Mouse (Mus musculus) MEL (cell line): ENCODE results near the gene Lgals3. TPM values are rescaled to one million over a fixed set of nuclear protein-coding genes. Genes with fewer than 3 reads are reported as not detected.

ENCODE experiments used
- DNase-seq: peaks from one replicate; pipeline ENCODE4 v3.0.0; 2011; ENCODE audit warnings: low read depth, low spot score
- H3K27ac ChIP-seq: 2 replicates; pipeline ENCODE4 v1.5.1; 2012; ENCODE audit warnings: low read depth, mild to moderate bottlenecking, control low read depth, low read length, moderate library complexity; ENCODE audit not compliant: control insufficient read depth
- H3K27me3 ChIP-seq, 2 experiments: fragments of 150-350 bp in 1 of 2; sonication (generic) in 1 of 2; 2 replicates each; pipeline ENCODE4 v1.6.1; 2012; ENCODE audit warnings: low read length in 2 of 2, mild to moderate bottlenecking in 2 of 2, improper control_type of control experiment in 1 of 2, moderate library complexity in 1 of 2; ENCODE audit not compliant: insufficient read depth in 2 of 2, control insufficient read depth in 1 of 2
- H3K36me3 ChIP-seq, 2 experiments: 2 replicates each; pipeline ENCODE4 v1.6.1; 2012 to 2014; ENCODE audit warnings: low read length in 2 of 2, improper control_type of control experiment in 1 of 2, inconsistent platforms in 1 of 2, mild to moderate bottlenecking in 1 of 2; ENCODE audit not compliant: insufficient read depth in 2 of 2, control insufficient read depth in 1 of 2
- H3K4me1 ChIP-seq, 2 experiments: fragments of 150-350 bp in 1 of 2; sonication (generic) in 1 of 2; 2 replicates each; pipeline ENCODE4 v1.6.1; 2012; ENCODE audit warnings: low read length in 2 of 2, improper control_type of control experiment in 1 of 2, mild to moderate bottlenecking in 1 of 2; ENCODE audit not compliant: insufficient read depth in 2 of 2, control insufficient read depth in 1 of 2
- H3K4me3 ChIP-seq, 2 experiments: fragments of 150-350 bp in 1 of 2; sonication (generic) in 1 of 2; 2 replicates each; pipeline ENCODE4 v1.5.1; 2012; ENCODE audit warnings: low read depth in 2 of 2, low read length in 2 of 2, mild to moderate bottlenecking in 2 of 2, moderate library complexity in 2 of 2, control low read depth in 1 of 2, improper control_type of control experiment in 1 of 2; ENCODE audit not compliant: control insufficient read depth in 1 of 2, insufficient read depth in 1 of 2
- H3K79me2 ChIP-seq: 2 replicates; pipeline ENCODE4 v1.6.1; 2012; ENCODE audit warnings: mild to moderate bottlenecking, low read length, moderate library complexity; ENCODE audit not compliant: control insufficient read depth, poor library complexity, insufficient read depth
- H3K9ac ChIP-seq: 2 replicates; pipeline ENCODE4 v1.6.1; 2012; ENCODE audit warnings: low read depth, mild to moderate bottlenecking, control low read depth, low read length, moderate library complexity; ENCODE audit not compliant: control insufficient read depth, poor library complexity, severe bottlenecking
- H3K9me3 ChIP-seq: fragments of 150-350 bp; sonication (generic); replicated peaks from 2 replicates; pipeline ENCODE4 v1.6.1; 2012; ENCODE audit warnings: mild to moderate bottlenecking, low read length, improper control_type of control experiment, moderate library complexity; ENCODE audit not compliant: insufficient read depth
- BHLHE40 ChIP-seq: IDR thresholded peaks from 2 replicates; pipeline ENCODE4 v1.6.1; 2012; ENCODE audit warnings: low read depth, mild to moderate bottlenecking, inconsistent platforms, low read length, improper control_type of control experiment, borderline replicate concordance
- CHD1 ChIP-seq: IDR thresholded peaks from 2 replicates; pipeline ENCODE4 v1.6.1; 2012; ENCODE audit warnings: low read depth, mild to moderate bottlenecking, inconsistent platforms, low read length, improper control_type of control experiment
- CHD2 ChIP-seq: IDR thresholded peaks from 2 replicates; pipeline ENCODE4 v1.6.1; 2011; ENCODE audit warnings: low read length, improper control_type of control experiment
- E2F4 ChIP-seq: IDR thresholded peaks from 2 replicates; pipeline ENCODE4 v1.6.1; 2011; ENCODE audit warnings: low read depth, low read length, improper control_type of control experiment, borderline replicate concordance
- ELF1 ChIP-seq: IDR thresholded peaks from 2 replicates; pipeline ENCODE4 v1.6.1; 2014; ENCODE audit warnings: low read depth, mild to moderate bottlenecking, inconsistent platforms, low read length, improper control_type of control experiment, moderate library complexity
- EP300 ChIP-seq, 2 experiments: IDR thresholded peaks; 2 replicates each; pipeline ENCODE4 v1.6.1; 2011; ENCODE audit warnings: improper control_type of control experiment in 2 of 2, low read length in 2 of 2, low read depth in 1 of 2, mild to moderate bottlenecking in 1 of 2
- ETS1 ChIP-seq: IDR thresholded peaks from 2 replicates; pipeline ENCODE4 v1.6.1; 2012; ENCODE audit warnings: low read depth, mild to moderate bottlenecking, inconsistent platforms, low read length, improper control_type of control experiment, moderate library complexity
- GABPA ChIP-seq: IDR thresholded peaks from 2 replicates; pipeline ENCODE4 v1.6.1; 2012; ENCODE audit warnings: low read depth, mild to moderate bottlenecking, inconsistent platforms, low read length, improper control_type of control experiment, moderate library complexity
- GATA1 ChIP-seq: IDR thresholded peaks from 2 replicates; pipeline ENCODE4 v1.6.1; 2011; ENCODE audit warnings: low read depth, low read length, improper control_type of control experiment
- HCFC1 ChIP-seq: IDR thresholded peaks from 2 replicates; pipeline ENCODE4 v1.6.1; 2012; ENCODE audit warnings: low read depth, mild to moderate bottlenecking, inconsistent platforms, low read length, improper control_type of control experiment, moderate library complexity
- JUND ChIP-seq: IDR thresholded peaks from 2 replicates; pipeline ENCODE4 v1.6.1; 2011; ENCODE audit warnings: low read depth, mild to moderate bottlenecking, improper control_type of control experiment, low read length
- KAT2A ChIP-seq: conservative IDR thresholded peaks from 2 replicates; pipeline ENCODE4 v1.6.1; 2012; ENCODE audit warnings: low read depth, low read length, improper control_type of control experiment, inconsistent platforms
- MAZ ChIP-seq: IDR thresholded peaks from 2 replicates; pipeline ENCODE4 v1.6.1; 2012; ENCODE audit warnings: low read depth, mild to moderate bottlenecking, inconsistent platforms, low read length, improper control_type of control experiment
- MEF2A ChIP-seq: IDR thresholded peaks from 2 replicates; pipeline ENCODE4 v1.6.1; 2014; ENCODE audit warnings: low read depth, mild to moderate bottlenecking, inconsistent platforms, low read length, improper control_type of control experiment; ENCODE audit not compliant: poor library complexity, insufficient replicate concordance, severe bottlenecking; ENCODE audit errors: extremely low read depth
- MXI1 ChIP-seq: IDR thresholded peaks from 2 replicates; pipeline ENCODE4 v1.6.1; 2011; ENCODE audit warnings: mild to moderate bottlenecking, low read depth, low read length, improper control_type of control experiment
- MYB ChIP-seq: IDR thresholded peaks from 2 replicates; pipeline ENCODE4 v1.6.1; 2011; ENCODE audit warnings: mild to moderate bottlenecking, low read depth, low read length, improper control_type of control experiment
- MYC ChIP-seq: IDR thresholded peaks from 2 replicates; pipeline ENCODE4 v1.6.1; 2011; ENCODE audit warnings: low read depth, mild to moderate bottlenecking, low read length, improper control_type of control experiment, moderate library complexity
- NELFE ChIP-seq: IDR thresholded peaks from 2 replicates; pipeline ENCODE4 v1.6.1; 2011; ENCODE audit warnings: low read depth, low read length, improper control_type of control experiment
- NRF1 ChIP-seq: IDR thresholded peaks from 2 replicates; pipeline ENCODE4 v1.6.1; 2014; ENCODE audit warnings: low read depth, mild to moderate bottlenecking, inconsistent platforms, low read length, improper control_type of control experiment, moderate library complexity; ENCODE audit not compliant: poor library complexity, insufficient read depth, severe bottlenecking
- POLR2A ChIP-seq, 2 experiments: IDR thresholded peaks; 2 replicates each; pipeline ENCODE4 v1.6.1; 2011 to 2012; ENCODE audit warnings: low read length in 2 of 2, mild to moderate bottlenecking in 2 of 2, control low read depth in 1 of 2, improper control_type of control experiment in 1 of 2, low read depth in 1 of 2, moderate library complexity in 1 of 2; ENCODE audit not compliant: control insufficient read depth in 1 of 2, insufficient read depth in 1 of 2, poor library complexity in 1 of 2
- POLR2AphosphoS2 ChIP-seq: IDR thresholded peaks from 2 replicates; pipeline ENCODE4 v1.6.1; 2011; ENCODE audit warnings: low read length, improper control_type of control experiment
- RAD21 ChIP-seq: IDR thresholded peaks from 2 replicates; pipeline ENCODE4 v1.6.1; 2011; ENCODE audit warnings: mild to moderate bottlenecking, low read depth, low read length, improper control_type of control experiment
- SMC3 ChIP-seq: IDR thresholded peaks from 2 replicates; pipeline ENCODE4 v1.6.1; 2011; ENCODE audit warnings: low read depth, low read length, improper control_type of control experiment
- TBP ChIP-seq: IDR thresholded peaks from 2 replicates; pipeline ENCODE4 v1.8.0; 2011; ENCODE audit warnings: low read depth, low read length, improper control_type of control experiment
- TCF12 ChIP-seq: IDR thresholded peaks from 2 replicates; pipeline ENCODE4 v1.6.1; 2014; ENCODE audit warnings: low read depth, mild to moderate bottlenecking, inconsistent platforms, low read length, improper control_type of control experiment, moderate library complexity
- UBTF ChIP-seq: IDR thresholded peaks from 2 replicates; pipeline ENCODE4 v1.6.1; 2012; ENCODE audit warnings: low read depth, mild to moderate bottlenecking, inconsistent platforms, low read length, improper control_type of control experiment, moderate library complexity, borderline replicate concordance; ENCODE audit not compliant: insufficient read depth
- ZKSCAN1 ChIP-seq: IDR thresholded peaks from 2 replicates; pipeline ENCODE4 v1.6.1; 2012; ENCODE audit warnings: low read depth, mild to moderate bottlenecking, inconsistent platforms, low read length, improper control_type of control experiment, moderate library complexity
- ZMIZ1 ChIP-seq: IDR thresholded peaks from 2 replicates; pipeline ENCODE4 v1.6.1; 2012; ENCODE audit warnings: low read depth, mild to moderate bottlenecking, inconsistent platforms, low read length, improper control_type of control experiment, moderate library complexity
- ZNF384 ChIP-seq: IDR thresholded peaks from 2 replicates; pipeline ENCODE4 v1.6.1; 2012; ENCODE audit warnings: low read depth, mild to moderate bottlenecking, inconsistent platforms, low read length, improper control_type of control experiment
- polyA plus RNA-seq, 2 experiments: library from polyadenylated mRNA; stranded (reverse) in 1 of 2; unstranded in 1 of 2; fragments of >175 nt in 1 of 2; fragments of >200 nt in 1 of 2; gene quantifications; 2 replicates each; pipeline versions ENCODE4 v1.2.1 to v1.2.4; 2012; ENCODE audit warnings: low replicate concordance in 2 of 2, low read depth in 1 of 2; ENCODE audit not compliant: insufficient read length in 2 of 2, insufficient read depth in 1 of 2, missing spikeins in 1 of 2
- total RNA-seq: library from RNA; depleted of rRNA; stranded (reverse); fragments of 300-350 nt; gene quantifications from 2 replicates; pipeline ENCODE4 v1.2.3, GENCODE M21; 2012

Lgals3 gene
- total and polyA plus RNA-seq, 3 experiments = 0.12 to 1.8 TPM; not detected in 1

- peak overlapping the region; percentile 58 for H3K9ac ChIP-seq
- peaks cover 8 to 31% of the 10 kb centered on the region in 2 experiments for H3K4me1 ChIP-seq
- peaks cover 0 to 22% of the 10 kb centered on the region in 2 experiments; a peak in 2 of 4 replicates for H3K36me3 ChIP-seq
- H3K79me2 ChIP-seq = no peaks in the 10 kb centered on the region
- no peaks in the 10 kb centered on the region for H3K9me3 ChIP-seq
- TF ChIP-seq MYC = no peak
- TF ChIP-seq ZMIZ1 = no peak
- no peak for TF ChIP-seq E2F4
- TF ChIP-seq TCF12 = 0 out of 2 replicates have a peak, but pooled peaks have one; percentile 34
- TF ChIP-seq MXI1 = no peak; the same call in 1 of the 2 replicates
- no peak for TF ChIP-seq ELF1
- TF ChIP-seq CHD1 = no peak
- no peak for TF ChIP-seq NELFE
- no peak for TF ChIP-seq KAT2A
- no peak for TF ChIP-seq POLR2AphosphoS2
- no peak for TF ChIP-seq ZNF384
- TF ChIP-seq EP300 (IDR thresholded peaks at IDR 0.05; ENCODE audit: low read depth in 1 of 2, low read length in 2 of 2) = no peak
- TF ChIP-seq MEF2A = 0 out of 2 replicates have a peak, but pooled peaks have one; percentile 9
- TF ChIP-seq TBP = peak; percentile 47; the same call in 1 of the 2 replicates
- TF ChIP-seq ETS1 = peak; percentile 66
- no peak for TF ChIP-seq CHD2
- TF ChIP-seq SMC3 = no peak
- TF ChIP-seq GATA1 = peak; percentile 62
- no peak for TF ChIP-seq POLR2A (IDR thresholded peaks at IDR 0.05; ENCODE audit: control insufficient read depth in 1 of 2, insufficient read depth in 1 of 2, low read depth in 1 of 2, low read length in 2 of 2, poor library complexity in 1 of 2)
- TF ChIP-seq MYB = no peak
- no peak for TF ChIP-seq GABPA
- DNase-seq = peak; percentile 66
- peak overlapping the region; percentile 26 to 40; a peak in 3 of 4 replicates for H3K4me3 ChIP-seq
- peak overlapping the region; percentile 48 for H3K27ac ChIP-seq
- no peaks in the 10 kb centered on the region for H3K27me3 ChIP-seq
Measured at GRCm38 (mm10) chr14:47366881-47367321, 650 bp upstream of the Lgals3 start.

- Histone ChIP-seq H3K9me3 (no peaks in the 10 kb centered on the region), H3K27ac (no peak overlapping the region), H3K27me3 (no peaks in the 10 kb centered on the region; a peak in 1 of 4 replicates), H3K9ac (no peak overlapping the region), H3K36me3 (peaks cover 0 to 36% of the 10 kb centered on the region in 2 experiments; a peak in 2 of 4 replicates), H3K4me3 (no peak overlapping the region), H3K79me2 (no peaks in the 10 kb centered on the region), H3K4me1 (peaks cover 12 to 39% of the 10 kb centered on the region in 2 experiments)
- no peak for TF ChIP-seq NRF1
- TF ChIP-seq GABPA = no peak
- TF ChIP-seq E2F4 = no peak
- TF ChIP-seq MAZ = no peak
- no peak for TF ChIP-seq HCFC1
- TF ChIP-seq MYC = no peak
- TF ChIP-seq JUND = no peak
- TF ChIP-seq RAD21 = no peak
- TF ChIP-seq POLR2A (IDR thresholded peaks at IDR 0.05; ENCODE audit: control insufficient read depth in 1 of 2, insufficient read depth in 1 of 2, low read depth in 1 of 2, low read length in 2 of 2, poor library complexity in 1 of 2) = no peak
- no peak for TF ChIP-seq ZKSCAN1
- TF ChIP-seq SMC3 = no peak
- no peak for TF ChIP-seq BHLHE40
- no peak for TF ChIP-seq UBTF
- DNase-seq = no peak
Measured at GRCm38 (mm10) chr14:47369741-47370140, 2.2 kb downstream of the Lgals3 start.
